Mouse (Mus musculus) myocyte (in vitro differentiated cells): ENCODE measurements around the gene Prrc2b.

Experiments used
- MAX ChIP-seq: IDR thresholded peaks from one replicate; pipeline ENCODE4 v1.6.1; 2011; ENCODE audit warnings: low read depth, mild to moderate bottlenecking, control low read depth
- POLR2A ChIP-seq: IDR thresholded peaks from one replicate; pipeline ENCODE4 v1.6.1; 2011; ENCODE audit warnings: low read depth, mild to moderate bottlenecking, control low read depth, moderate library complexity; ENCODE audit not compliant: insufficient read length
- TCF12 ChIP-seq: IDR thresholded peaks from one replicate; pipeline ENCODE4 v1.6.1; 2011; ENCODE audit warnings: mild to moderate bottlenecking, control low read depth; ENCODE audit not compliant: poor library complexity, insufficient read depth, severe bottlenecking
- USF1 ChIP-seq: IDR thresholded peaks from one replicate; pipeline ENCODE4 v1.6.1; 2011; ENCODE audit warnings: low read depth, mild to moderate bottlenecking, control low read depth, moderate library complexity

- TF ChIP-seq MAX (no peak), POLR2A (no peak), TCF12 (no peak), USF1 (no peak)
Measured at GRCm38 (mm10) chr2:32200712-32201111, 49.8 kb downstream of the Prrc2b start.
